Mouse (Mus musculus): ENCODE measurements around the gene Mex3b.

Mex3b gene

DNA sequence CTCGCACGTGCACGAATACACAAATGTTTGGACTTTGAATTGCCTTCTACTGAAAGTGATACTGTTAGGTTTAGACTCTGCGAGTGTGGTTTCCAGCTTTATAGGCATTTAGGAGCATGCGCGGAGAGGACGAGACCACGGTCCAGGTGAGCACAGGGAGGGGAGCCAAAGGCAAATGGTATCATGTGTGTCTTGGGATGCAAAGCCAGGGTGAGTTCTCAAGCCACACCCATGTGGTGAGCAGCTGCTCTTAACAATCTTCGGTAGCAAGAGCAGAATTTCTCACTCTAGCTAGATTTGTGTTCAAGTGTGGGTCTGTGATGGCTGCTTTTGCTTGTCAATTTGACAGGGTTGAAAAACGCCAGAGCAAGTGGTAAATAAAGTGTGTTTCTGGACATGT lies 44.4 kb downstream of the Mex3b start:
- no peak for ATAC-seq (ENCODE audit: insufficient number of reproducible peaks, low FRiP score, low TSS enrichment)

DNA sequence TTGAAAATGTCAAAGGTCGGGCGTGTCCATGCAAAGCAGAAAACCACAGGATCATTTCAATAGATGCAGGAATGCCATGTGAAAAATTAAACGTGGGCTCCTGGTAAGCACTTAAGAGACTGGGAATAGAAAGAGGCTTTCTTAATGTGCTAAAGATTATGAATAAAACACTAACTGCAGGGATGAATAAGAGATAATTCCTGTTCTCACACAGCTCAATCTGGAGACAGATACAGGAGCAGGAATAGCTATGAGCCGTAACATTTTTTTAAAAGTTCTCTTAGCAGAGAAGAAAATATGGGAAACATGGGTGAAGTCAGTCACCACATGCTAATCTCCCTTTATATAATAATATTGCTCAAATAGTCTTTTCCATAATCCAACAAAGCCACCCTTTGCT lies 47.2 kb downstream of the Mex3b start:
- ATAC-seq (ENCODE audit: insufficient number of reproducible peaks, low FRiP score, low TSS enrichment), result no peak

Data from cerebellum, adult (tissue).